Mouse (Mus musculus): Measurements from ENCODE around the gene Adamts12.
A peak's percentile ranks its signal among the peaks of the same experiment; 100 is the strongest.

Gene Adamts12

DNA sequence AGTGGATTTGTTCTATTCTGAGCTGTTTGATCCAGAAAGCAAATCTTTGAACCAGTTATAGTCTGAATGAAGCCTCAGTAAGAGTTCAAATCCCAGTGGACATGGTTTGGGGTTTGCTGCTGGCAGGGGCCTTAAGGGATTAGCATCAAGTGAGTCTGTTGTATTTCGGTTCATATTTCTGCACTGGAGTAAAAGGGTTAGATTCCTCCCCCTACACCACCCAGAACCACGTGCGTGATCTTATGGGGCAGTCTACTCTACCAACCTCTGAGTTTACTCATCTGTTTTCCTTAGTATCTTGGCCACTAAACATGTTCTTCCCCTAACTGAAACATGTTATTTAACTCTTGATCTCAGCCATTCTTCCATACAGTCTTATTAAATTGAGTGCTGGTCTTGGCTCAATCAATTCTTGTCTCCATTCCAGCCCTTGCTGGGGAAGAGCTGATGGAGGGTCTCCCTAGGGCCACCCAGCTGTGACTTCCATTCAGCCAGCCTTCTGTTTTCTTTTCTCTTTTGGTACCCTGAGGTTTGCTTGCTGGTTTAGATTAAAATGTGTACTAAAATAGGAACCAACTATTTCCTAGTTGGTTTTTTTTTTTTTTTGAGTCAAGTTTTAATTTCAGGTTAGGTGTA, 11.3 kb downstream of the Adamts12 start:
- no peak for DNase-seq (ENCODE audit: low spot score in 2 of 2)

- no peak for DNase-seq (ENCODE audit: low spot score in 2 of 2)
Measured at GRCm38 (mm10) chr15:11082961-11083569, 18.5 kb downstream of the Adamts12 start.

GRCm38 (mm10) chr15:11083678-11084077, 19.1 kb downstream of the Adamts12 start:
- DNase-seq (ENCODE audit: low spot score in 2 of 2): no peak

- DNase-seq (ENCODE audit: low spot score in 2 of 2): no peak
Measured at GRCm38 (mm10) chr15:11084241-11084992, 19.8 kb downstream of the Adamts12 start.

DNA sequence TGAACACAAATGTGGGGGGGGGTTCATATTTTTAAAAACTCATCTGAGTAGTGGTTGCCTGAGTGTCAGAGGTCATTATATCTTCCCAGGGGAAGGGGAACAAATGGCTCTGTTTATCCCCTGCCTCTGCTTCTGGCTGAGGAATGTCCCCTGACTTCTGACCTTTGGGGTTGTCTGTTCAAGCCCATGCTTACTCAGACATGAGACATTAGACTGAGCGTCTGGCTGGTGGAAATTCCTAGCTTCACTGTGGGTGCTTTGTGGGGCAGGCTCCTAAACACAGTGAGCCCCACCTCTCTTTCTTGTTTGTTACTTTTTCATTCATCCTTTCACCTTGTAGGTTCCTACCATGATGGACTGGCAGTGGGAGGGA, 20.4 kb downstream of the Adamts12 start:
- DNase-seq (ENCODE audit: low spot score in 2 of 2): no peak

- DNase-seq (ENCODE audit: low spot score in 2 of 2): no peak
Measured at GRCm38 (mm10) chr15:11089494-11089893, 24.9 kb downstream of the Adamts12 start.

DNA sequence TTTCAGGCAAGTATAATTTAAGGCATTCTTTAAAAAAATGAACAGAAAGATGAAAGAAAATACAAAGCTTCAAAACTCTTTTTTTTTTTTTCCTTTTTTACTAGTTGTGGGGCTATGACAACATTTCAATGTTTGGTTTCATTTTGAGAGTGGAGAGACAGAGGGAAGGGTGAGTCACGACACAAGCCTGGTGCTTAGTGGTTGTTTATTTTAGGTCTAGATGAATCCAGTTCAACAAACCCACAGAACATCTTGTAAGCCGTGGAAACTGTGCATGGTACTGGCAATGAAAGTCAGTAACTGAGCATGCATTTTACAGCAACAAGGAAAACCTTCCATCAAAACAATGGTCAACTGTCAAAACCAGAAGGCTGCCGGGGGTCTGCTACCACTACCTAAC, 31.0 kb downstream of the Adamts12 start:
- DNase-seq (ENCODE audit: low spot score in 2 of 2): peak in 1 of 2 experiments; percentile 22

DNA sequence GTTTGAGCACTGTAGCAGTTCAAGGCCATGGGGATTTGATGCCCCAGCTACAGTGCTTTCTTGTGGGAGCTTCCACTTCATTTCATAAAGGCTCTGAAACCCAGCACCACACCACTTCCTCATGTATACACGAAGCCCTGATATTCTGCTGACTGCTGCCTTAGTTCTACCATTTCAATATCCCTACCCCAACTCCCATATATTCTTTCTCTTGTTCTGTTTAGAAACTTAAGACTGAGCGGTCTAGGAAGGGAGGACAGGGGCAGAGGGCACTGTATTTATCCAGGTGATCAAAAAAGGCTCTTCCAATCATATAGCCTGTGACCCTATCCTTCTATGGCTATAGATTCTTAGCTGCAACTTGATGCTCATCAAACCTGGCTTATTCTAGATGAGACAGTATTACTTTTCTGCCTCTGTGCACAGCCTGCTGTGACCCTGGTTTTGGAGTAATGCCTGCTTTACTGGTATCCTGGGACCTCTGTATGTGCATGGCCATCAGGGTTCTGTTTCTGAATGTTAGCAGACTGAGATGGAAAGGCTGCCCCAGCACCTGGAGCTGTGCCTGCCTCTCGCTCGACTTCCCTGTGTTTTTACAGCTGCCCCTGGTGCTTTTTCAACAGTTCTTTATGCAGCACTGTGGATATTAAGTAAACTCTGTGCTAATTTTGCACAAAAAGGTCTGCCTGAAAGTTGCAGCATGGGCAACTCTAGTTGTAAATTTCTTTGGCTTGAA, 33.5 kb downstream of the Adamts12 start:
- DNase-seq (ENCODE audit: low spot score in 2 of 2): no peak

GRCm38 (mm10) chr15:11098940-11099339, 34.4 kb downstream of the Adamts12 start:
- DNase-seq (ENCODE audit: low spot score in 2 of 2): no peak

DNA sequence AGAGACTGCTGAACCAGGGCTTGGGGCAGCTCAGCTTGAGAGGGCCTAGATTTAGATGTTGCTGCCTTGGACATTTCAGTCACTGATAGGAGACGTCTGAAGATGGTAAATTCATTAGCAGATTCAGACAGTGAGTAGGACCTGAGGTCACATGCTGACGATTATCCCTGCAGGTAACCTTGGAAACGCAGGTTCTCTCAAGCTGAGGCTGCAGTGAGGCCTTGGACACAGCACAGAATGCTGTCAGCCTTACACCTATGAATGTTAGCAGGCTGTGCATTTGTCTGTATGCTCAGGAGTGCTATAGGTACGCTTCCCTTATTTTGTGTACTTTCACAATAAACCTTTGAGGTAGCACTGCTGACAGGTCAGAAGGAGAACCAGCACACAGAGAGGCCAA, 36.3 kb downstream of the Adamts12 start:
- DNase-seq (ENCODE audit: low spot score in 2 of 2): no peak

- no peak for DNase-seq (ENCODE audit: low spot score in 2 of 2)
Measured at GRCm38 (mm10) chr15:11105101-11105500, 40.5 kb downstream of the Adamts12 start.

DNA sequence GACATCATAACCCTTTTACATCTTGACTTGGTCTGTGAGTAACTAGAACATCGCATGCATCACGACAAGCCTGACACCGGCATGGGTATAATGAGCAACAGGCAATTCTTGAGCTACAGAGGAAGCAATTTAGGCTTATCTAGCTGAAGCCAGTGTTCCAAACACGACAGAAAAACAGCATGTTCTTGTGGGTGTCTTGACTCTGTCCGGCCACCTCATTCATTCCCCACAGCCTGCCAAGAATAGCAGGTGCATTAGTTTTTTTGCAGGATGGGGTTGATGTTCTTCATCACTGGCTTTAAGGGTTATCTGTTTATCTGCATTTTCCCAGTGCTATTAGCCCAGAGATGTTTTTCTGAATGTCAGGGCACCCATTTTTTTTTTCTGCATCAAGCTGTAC, 42.8 kb downstream of the Adamts12 start:
- no peak for DNase-seq (ENCODE audit: low spot score in 2 of 2)

DNA sequence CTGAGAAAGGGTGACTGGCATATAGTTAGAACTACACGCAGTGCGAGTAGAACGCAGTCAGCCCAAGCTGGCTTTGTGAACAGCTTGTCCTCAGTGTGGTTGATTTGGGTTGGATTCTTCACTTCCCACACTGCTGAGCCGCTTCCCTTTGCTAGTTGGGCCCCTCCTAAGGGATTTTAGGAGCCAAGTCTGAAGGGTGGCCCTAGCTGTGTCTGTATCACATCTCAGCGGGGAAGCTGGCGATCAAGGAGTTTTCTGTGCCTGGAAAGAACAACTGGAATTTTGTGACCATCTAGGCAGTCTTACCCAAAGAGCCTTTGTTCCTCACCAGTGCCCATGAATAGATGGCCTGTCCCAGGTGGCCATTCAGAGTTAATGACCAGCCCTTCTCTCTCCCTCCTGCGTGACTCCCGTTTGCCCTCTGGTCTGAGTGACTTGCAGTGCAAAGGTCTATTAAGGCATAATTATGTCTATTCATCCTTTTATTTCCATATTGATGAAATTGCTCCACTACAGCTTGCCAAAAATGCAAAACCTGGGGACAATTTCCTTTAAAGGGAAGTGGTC, 50.1 kb downstream of the Adamts12 start:
- no peak for DNase-seq (ENCODE audit: low spot score in 2 of 2)

DNA sequence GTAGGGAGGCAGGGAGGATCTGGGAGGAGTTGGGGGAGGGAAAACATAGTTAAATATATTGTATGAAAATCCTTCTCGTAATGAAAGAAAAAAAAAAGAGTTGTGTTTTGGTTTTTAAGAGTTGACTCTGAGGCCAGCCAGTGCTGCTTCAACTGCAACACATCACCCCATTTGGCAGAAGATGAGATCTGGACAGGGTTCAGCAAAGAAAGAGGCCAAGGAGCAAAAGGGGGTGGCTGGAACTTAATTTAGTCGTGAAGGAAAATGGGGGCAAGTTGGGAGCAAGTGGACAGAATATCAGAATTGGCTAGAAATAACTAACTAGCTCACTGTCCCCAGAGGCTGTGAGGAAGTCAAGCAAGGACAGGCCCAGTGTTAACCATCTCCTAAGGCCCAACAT, 51.7 kb downstream of the Adamts12 start:
- peak in 1 of 2 experiments; percentile 46 for DNase-seq (ENCODE audit: low spot score in 2 of 2)

- no peak for DNase-seq (ENCODE audit: low spot score in 2 of 2)
Measured at GRCm38 (mm10) chr15:11116853-11117252, 52.3 kb downstream of the Adamts12 start.

DNA sequence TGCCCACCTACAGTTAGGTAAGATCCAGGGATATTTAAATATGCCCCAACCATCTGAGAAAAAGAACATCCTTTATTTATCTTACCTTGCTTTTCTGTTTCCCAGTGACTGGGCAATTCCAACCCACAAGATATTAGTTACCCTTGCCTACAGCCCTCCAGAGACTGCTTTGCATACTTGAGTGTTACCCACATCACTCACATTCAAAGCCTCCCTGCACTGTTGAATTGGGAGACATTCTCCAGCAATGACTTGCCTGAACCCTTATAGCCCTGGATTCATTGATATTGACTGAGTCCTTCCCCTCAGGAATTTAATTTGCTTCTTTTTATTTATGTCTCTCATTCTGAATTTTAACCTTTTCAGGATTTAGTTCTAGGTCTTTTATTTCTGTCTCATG, 53.8 kb downstream of the Adamts12 start:
- DNase-seq (ENCODE audit: low spot score in 2 of 2): no peak

DNA sequence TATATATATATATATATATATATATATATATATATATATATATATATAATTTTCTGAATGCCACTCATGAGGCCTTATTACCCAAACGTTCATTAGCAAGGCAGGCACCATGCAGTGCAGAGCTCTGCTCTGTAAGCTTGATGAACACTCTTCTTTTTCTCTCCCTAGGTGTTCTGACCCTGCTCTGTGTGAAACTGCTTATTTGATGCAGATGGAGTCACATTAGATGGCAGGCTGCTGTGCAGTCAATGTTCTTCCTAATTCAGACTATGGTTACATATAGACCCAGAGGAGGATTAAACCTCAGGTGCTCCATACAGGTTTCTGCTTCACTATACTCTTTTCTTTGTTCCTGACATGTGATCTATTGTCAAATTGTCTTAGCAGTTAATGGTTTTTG, 57.1 kb downstream of the Adamts12 start:
- DNase-seq (ENCODE audit: low spot score in 2 of 2): no peak

- no peak for DNase-seq (ENCODE audit: low spot score in 2 of 2)
Measured at GRCm38 (mm10) chr15:11125361-11125760, 60.8 kb downstream of the Adamts12 start.

GRCm38 (mm10) chr15:11128457-11128856, 63.9 kb downstream of the Adamts12 start:
- no peak for DNase-seq (ENCODE audit: low spot score in 2 of 2)

- DNase-seq (ENCODE audit: low spot score in 2 of 2): no peak
Measured at GRCm38 (mm10) chr15:11132586-11133558, 68.3 kb downstream of the Adamts12 start.

GRCm38 (mm10) chr15:11145581-11145980, 81.0 kb downstream of the Adamts12 start:
- no peak for DNase-seq (ENCODE audit: low spot score in 2 of 2)
